13 mouse cellular contexts compared by ENCODE assay signal in genomic region chr11:30159545-30160255, GRCm38 (mm10).
A peak's percentile ranks its signal among the peaks of the same experiment; 100 is the strongest.
DNase-seq lines count a peak whose midpoint lies in the region; ATAC-seq lines count a peak whose summit lies in the region.
"Had no signal": no experiment of that assay in that cellular context is flagged by ENCODE, and none has a peak within 500 bp of the region (broad histone marks: within the 10 kb centered on the region; RNA-seq: fewer than 3 reads in every experiment).

No protein-coding gene starts in this region.

- no peaks in the 10 kb centered on the region for H3K9me3 ChIP-seq in heart, embryonic 12.5 days (replicated peaks)
- H3K9me3 ChIP-seq in limb, embryonic 12.5 days: no peaks in the 10 kb centered on the region
- no peaks in the 10 kb centered on the region for H3K9me3 ChIP-seq in limb, embryonic 10.5 days (replicated peaks)
- H3K9me3 ChIP-seq in limb, embryonic 15.5 days: no peaks in the 10 kb centered on the region
- H3K9me3 ChIP-seq: hindbrain, embryonic 15.5 days had no signal

- H3K36me3 ChIP-seq in heart, embryonic 12.5 days: peaks cover 30% of the 10 kb centered on the region
- peaks cover 6% of the 10 kb centered on the region; the same call in 1 of the 2 replicates for H3K36me3 ChIP-seq in limb, embryonic 12.5 days
- H3K36me3 ChIP-seq in limb, embryonic 10.5 days: peaks cover 30% of the 10 kb centered on the region
- H3K36me3 ChIP-seq in limb, embryonic 15.5 days: peaks cover 15% of the 10 kb centered on the region
- H3K36me3 ChIP-seq: hindbrain, embryonic 15.5 days had no signal

- 85% methylated on average over 4 of the region's 4 CpGs for WGBS in heart, embryonic 12.5 days
- WGBS in limb, embryonic 12.5 days: 84% methylated on average over 4 of the region's 4 CpGs
- 90% methylated on average over 4 of the region's 4 CpGs for WGBS in limb, embryonic 10.5 days
- 71% methylated on average over 4 of the region's 4 CpGs for WGBS in limb, embryonic 15.5 days

- ATAC-seq in heart, embryonic 12.5 days (ENCODE audit: insufficient number of reproducible peaks, low FRiP score): no peak
- ATAC-seq in limb, embryonic 12.5 days (ENCODE audit: insufficient number of reproducible peaks, insufficient read depth, low FRiP score, low TSS enrichment, low read depth): peak; percentile 49; the same call in 1 of the 2 replicates
- ATAC-seq in limb, embryonic 15.5 days (ENCODE audit: insufficient number of reproducible peaks, low FRiP score, low TSS enrichment, low read depth): no peak
- ATAC-seq: Patski had no signal

- H3K9ac ChIP-seq in heart, embryonic 12.5 days: no peak overlapping the region
- H3K9ac ChIP-seq in limb, embryonic 12.5 days (replicated peaks): no peak overlapping the region
- no peak overlapping the region for H3K9ac ChIP-seq in limb, embryonic 15.5 days
- H3K9ac ChIP-seq: hindbrain, embryonic 15.5 days had no signal

- H3K27me3 ChIP-seq in heart, embryonic 12.5 days (replicated peaks): no peaks in the 10 kb centered on the region
- no peaks in the 10 kb centered on the region for H3K27me3 ChIP-seq in limb, embryonic 12.5 days
- no peaks in the 10 kb centered on the region for H3K27me3 ChIP-seq in limb, embryonic 10.5 days (ENCODE audit: low read depth, poor library complexity, severe bottlenecking)
- no peaks in the 10 kb centered on the region for H3K27me3 ChIP-seq in limb, embryonic 15.5 days
- H3K27me3 ChIP-seq: hindbrain, embryonic 15.5 days; Patski had no signal

- intact Hi-C loops in heart, postnatal 10 days (cut with DNase I): loop anchor here (2.0 kb wide), 1 partner anchor 105 kb away; no protein-coding TSS in a partner anchor

- peaks cover 89% of the 10 kb centered on the region for H3K4me1 ChIP-seq in heart, embryonic 12.5 days (replicated peaks)
- no peaks in the 10 kb centered on the region for H3K4me1 ChIP-seq in limb, embryonic 12.5 days (replicated peaks)
- no peaks in the 10 kb centered on the region for H3K4me1 ChIP-seq in limb, embryonic 10.5 days
- peaks cover 20% of the 10 kb centered on the region; the same call in 1 of the 2 replicates for H3K4me1 ChIP-seq in limb, embryonic 15.5 days

- peak overlapping the region; percentile 91 for H3K27ac ChIP-seq in heart, embryonic 12.5 days (ENCODE audit: poor library complexity, severe bottlenecking)
- H3K27ac ChIP-seq in limb, embryonic 12.5 days: no peak overlapping the region
- no peak overlapping the region for H3K27ac ChIP-seq in limb, embryonic 10.5 days
- H3K27ac ChIP-seq in limb, embryonic 15.5 days: peak overlapping the region; percentile 43

- H3K4me3 ChIP-seq in heart, embryonic 12.5 days: no peak overlapping the region
- H3K4me3 ChIP-seq in limb, embryonic 12.5 days (replicated peaks): no peak overlapping the region
- H3K4me3 ChIP-seq in limb, embryonic 10.5 days: no peak overlapping the region
- no peak overlapping the region for H3K4me3 ChIP-seq in limb, embryonic 15.5 days
- H3K4me3 ChIP-seq: hindbrain, embryonic 15.5 days had no signal

- DNase-seq in heart, postnatal 10 days: no peak
- no peak for DNase-seq in limb, embryonic 10.5 days (ENCODE audit: low spot score)
- peak; percentile 51 to 66 for DNase-seq in cerebellum, adult 18-20 months
- DNase-seq in urinary bladder, postnatal 10 days (ENCODE audit: low spot score): no peak
- no peak for DNase-seq in thymus, postnatal 10 days (ENCODE audit: low spot score in 2 of 2)
- DNase-seq: adrenal gland, postnatal 25 days; embryo, embryonic 11 days; thymus, adult 2 months had no signal

- no peak overlapping the region for H3K4me2 ChIP-seq in heart, embryonic 12.5 days
- no peak overlapping the region for H3K4me2 ChIP-seq in limb, embryonic 12.5 days
- H3K4me2 ChIP-seq in limb, embryonic 15.5 days: no peak overlapping the region
- H3K4me2 ChIP-seq: hindbrain, embryonic 15.5 days had no signal

Comparison
In these comparisons a context has a peak if more than half of its experiments do, and no peak if none do; other contexts are left out.
1. H3K27ac ChIP-seq: peak in heart, embryonic 12.5 days (single experiment) and limb, embryonic 15.5 days (single experiment); none in limb, embryonic 12.5 days (single experiment) and limb, embryonic 10.5 days (single experiment).
2. DNase-seq: peak in cerebellum, adult 18-20 months (2 of 2); none in heart, postnatal 10 days (0 of 2), limb, embryonic 10.5 days (single experiment), urinary bladder, postnatal 10 days (single experiment) and thymus, postnatal 10 days (0 of 2).